Mouse (Mus musculus): ENCODE measurements at regions not wholly inside any gene's neighbourhood (a gene's known extent, or its start where the extent isn't known, plus 50 kb on each side); places are given as distances from the start of the nearest gene placed in this dataset.

DNA sequence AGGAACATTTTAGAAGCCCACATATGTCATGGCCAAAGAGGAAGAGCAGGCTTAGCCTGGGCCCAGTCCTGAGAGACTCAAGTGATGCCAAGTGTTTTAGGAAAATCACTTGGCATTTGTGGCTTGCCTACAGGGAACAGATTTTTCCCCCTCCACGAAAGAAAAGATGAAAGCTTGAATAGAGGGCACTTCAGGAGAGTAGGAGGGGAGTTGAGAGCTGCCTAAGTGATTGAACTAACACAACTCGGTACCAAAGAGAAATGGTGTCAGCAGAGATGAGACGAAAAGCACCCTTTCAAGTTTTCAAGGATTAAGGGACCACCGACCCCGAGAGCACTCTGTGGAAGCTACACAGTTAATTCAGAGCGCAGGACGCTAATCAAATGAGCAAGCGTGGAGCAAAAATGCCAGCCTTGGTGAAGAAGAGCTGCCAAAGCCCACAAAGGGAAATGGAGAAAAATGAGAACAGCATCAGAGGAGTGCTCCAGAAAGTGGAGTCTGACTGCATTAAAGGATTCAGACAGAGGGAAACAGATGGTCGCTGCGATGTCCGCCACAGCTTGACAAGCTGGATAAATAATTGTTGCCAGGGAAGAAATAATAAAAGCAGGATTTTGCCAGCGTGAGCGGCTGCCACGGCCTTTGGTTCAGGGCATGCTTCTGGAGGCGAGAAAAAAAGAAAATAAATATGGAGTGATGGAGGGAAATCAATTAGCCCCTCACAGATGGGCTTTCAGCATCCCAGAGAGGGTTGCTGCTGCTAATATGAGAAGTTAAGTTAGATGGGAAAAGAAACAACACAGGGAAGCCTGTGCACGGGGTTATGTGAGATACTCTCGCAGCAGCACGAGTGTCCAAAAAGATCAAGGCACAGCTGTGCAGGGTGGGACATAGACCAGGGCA, 1471.6 kb upstream of the Gm7489 start:
- TF ChIP-seq CTCF (IDR thresholded peaks at IDR 0.05; ENCODE audit: low read depth) = no peak
- TF ChIP-seq EP300 (IDR thresholded peaks at IDR 0.05; ENCODE audit: low read depth) = no peak
